In the genomic region with DNA sequence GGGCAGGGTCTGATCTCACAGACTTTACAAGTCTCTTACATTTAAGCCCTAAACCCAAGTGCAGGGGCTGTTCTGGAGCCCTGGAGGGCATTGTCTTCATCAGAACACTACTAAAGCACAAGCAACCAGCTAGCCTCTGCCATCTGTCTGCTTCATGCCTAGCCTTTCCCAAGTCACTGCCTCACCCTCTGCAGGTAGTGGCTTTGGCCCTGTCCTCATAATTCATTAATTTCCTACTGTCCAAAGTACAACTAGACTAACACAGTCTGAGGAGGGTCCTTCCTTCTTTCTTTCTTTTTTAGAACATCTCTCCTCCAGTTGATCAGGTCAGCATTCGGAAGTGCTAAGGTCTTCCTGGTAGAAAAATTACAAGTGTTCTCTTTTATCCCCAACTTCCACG, we compare ENCODE assay signal across 11 mouse cellular contexts. TPM values are rescaled to one million over a fixed set of nuclear protein-coding genes. Genes with fewer than 3 reads are reported as not detected.
DNase-seq lines count a peak whose midpoint lies in the region; ATAC-seq and TF ChIP-seq lines count a peak whose summit lies in the region.
"Had no signal": no experiment of that assay in that cellular context is flagged by ENCODE, and none has a peak within 500 bp of the region (broad histone marks: within the 10 kb centered on the region; RNA-seq: fewer than 3 reads in every experiment).

No protein-coding gene starts in this region.

- H3K9ac ChIP-seq in embryonic facial prominence, embryonic 13.5 days: no peak overlapping the region
- H3K9ac ChIP-seq in midbrain, embryonic 16.5 days (ENCODE audit: low read depth, low read length): no peak overlapping the region

- peaks cover 27% of the 10 kb centered on the region for H3K4me1 ChIP-seq in embryonic facial prominence, embryonic 13.5 days
- peaks cover 16% of the 10 kb centered on the region for H3K4me1 ChIP-seq in embryonic facial prominence, embryonic 10.5 days
- H3K4me1 ChIP-seq in kidney, adult 2 months (ENCODE audit: control insufficient read depth, insufficient read depth, low read length): peaks cover 35% of the 10 kb centered on the region
- peaks cover 11% of the 10 kb centered on the region for H3K4me1 ChIP-seq in midbrain, embryonic 16.5 days (ENCODE audit: control insufficient read depth, insufficient read depth, low read length)

- WGBS in embryonic facial prominence, embryonic 13.5 days: 79% methylated on average over 2 of the region's 2 CpGs
- 92% methylated on average over 2 of the region's 2 CpGs for WGBS in embryonic facial prominence, embryonic 10.5 days
- 42% methylated on average over 2 of the region's 2 CpGs for WGBS in kidney, adult 2 months
- WGBS in midbrain, embryonic 16.5 days: 91% methylated on average over 2 of the region's 2 CpGs

- no peaks in the 10 kb centered on the region for H3K36me3 ChIP-seq in embryonic facial prominence, embryonic 13.5 days
- no peaks in the 10 kb centered on the region for H3K36me3 ChIP-seq in embryonic facial prominence, embryonic 10.5 days (replicated peaks)
- no peaks in the 10 kb centered on the region for H3K36me3 ChIP-seq in kidney, adult 2 months (ENCODE audit: control insufficient read depth, insufficient read depth, low read length)
- H3K36me3 ChIP-seq in midbrain, embryonic 16.5 days (ENCODE audit: control insufficient read depth, insufficient read depth, low read length): no peaks in the 10 kb centered on the region

- peaks cover 38% of the 10 kb centered on the region for H3K27me3 ChIP-seq in embryonic facial prominence, embryonic 13.5 days
- H3K27me3 ChIP-seq in embryonic facial prominence, embryonic 10.5 days (replicated peaks; ENCODE audit: low read depth, poor library complexity, severe bottlenecking): peaks cover 48% of the 10 kb centered on the region
- no peaks in the 10 kb centered on the region for H3K27me3 ChIP-seq in kidney, adult 2 months (replicated peaks; ENCODE audit: control insufficient read depth, insufficient read depth, low read length)
- H3K27me3 ChIP-seq in midbrain, embryonic 16.5 days (ENCODE audit: control insufficient read depth, insufficient read depth, low read depth, low read length): no peaks in the 10 kb centered on the region

- no peak overlapping the region for H3K27ac ChIP-seq in embryonic facial prominence, embryonic 13.5 days
- H3K27ac ChIP-seq in embryonic facial prominence, embryonic 10.5 days (replicated peaks): no peak overlapping the region
- no peak overlapping the region; the same call in 1 of the 2 replicates for H3K27ac ChIP-seq in left cerebral cortex, adult 2 months
- H3K27ac ChIP-seq in kidney, adult 2 months (ENCODE audit: insufficient read depth, low read depth, low read length): peak overlapping the region; percentile 85
- no peak overlapping the region for H3K27ac ChIP-seq in midbrain, embryonic 16.5 days (ENCODE audit: low read length)

- H3K4me2 ChIP-seq in embryonic facial prominence, embryonic 13.5 days: peak overlapping the region; percentile 98
- H3K4me2 ChIP-seq in midbrain, embryonic 16.5 days (ENCODE audit: low read length): peak overlapping the region; percentile 98

- intact Hi-C loops in left cerebral cortex, adult 2 months (cut with DNase I): loop anchor here (5.0 kb wide), 4 partner anchors 55 to 530 kb away; no protein-coding TSS in a partner anchor

- H3K9me3 ChIP-seq in embryonic facial prominence, embryonic 13.5 days: no peaks in the 10 kb centered on the region
- H3K9me3 ChIP-seq in embryonic facial prominence, embryonic 10.5 days: no peaks in the 10 kb centered on the region
- no peaks in the 10 kb centered on the region for H3K9me3 ChIP-seq in midbrain, embryonic 16.5 days (replicated peaks; ENCODE audit: control insufficient read depth, low read length, poor library complexity, severe bottlenecking)

- no peak for TF ChIP-seq CTCF in left cerebral cortex, adult 2 months (IDR thresholded peaks at IDR 0.05)
- no peak for TF ChIP-seq CTCF in kidney, adult 2 months (conservative IDR thresholded peaks at IDR 0.05; ENCODE audit: insufficient read depth, insufficient read length, low read depth, low read length)

- no peak for TF ChIP-seq POLR2A in kidney, adult 2 months (IDR thresholded peaks at IDR 0.05; ENCODE audit: low read depth, low read length)

- DNase-seq in embryonic facial prominence, embryonic 10.5 days (ENCODE audit: low spot score): no peak
- no peak for DNase-seq in left cerebral cortex, adult 2 months (ENCODE audit: extremely low spot score in 1 of 2, low spot score in 2 of 2)
- no peak for DNase-seq in left cerebral cortex, adult 18-20 months (ENCODE audit: low spot score in 2 of 2)
- DNase-seq in kidney, adult 2 months: peak; percentile 80
- DNase-seq: adrenal gland, adult 8-10 months; cerebellum, adult 2 months had no signal

- ATAC-seq in embryonic facial prominence, embryonic 13.5 days (ENCODE audit: insufficient number of reproducible peaks, insufficient read depth, low FRiP score, low TSS enrichment, low read depth): no peak
- no peak for ATAC-seq in midbrain, embryonic 16.5 days
- ATAC-seq in granulocyte monocyte progenitor cell, adult 5-6 weeks (replicated peaks; ENCODE audit: poor library complexity, severe bottlenecking): no peak
- ATAC-seq in frontal cortex, adult (ENCODE audit: low TSS enrichment): no peak

- no peak overlapping the region for H3K4me3 ChIP-seq in embryonic facial prominence, embryonic 13.5 days
- no peak overlapping the region for H3K4me3 ChIP-seq in embryonic facial prominence, embryonic 10.5 days
- H3K4me3 ChIP-seq in left cerebral cortex, adult 2 months: peak overlapping the region; percentile 75
- H3K4me3 ChIP-seq in kidney, adult 2 months (ENCODE audit: insufficient read depth, low read depth, low read length): peak overlapping the region; percentile 9; the same call in 1 of the 2 replicates
- no peak overlapping the region for H3K4me3 ChIP-seq in midbrain, embryonic 16.5 days (ENCODE audit: low read depth, low read length)
- H3K4me3 ChIP-seq: erythroblast, embryonic 14.5 days had no signal

RNA-seq across cellular contexts. Expression of a gene that starts 2.6 kb away (rescaled TPM):
- polyA plus RNA-seq in embryonic facial prominence, embryonic 13.5 days (2015; fragmentation: Nextera tagmentation; extraction: Ambion mirVana): 20.2 and 21.7 TPM in 2 replicates
- polyA plus RNA-seq in embryonic facial prominence, embryonic 10.5 days (2016; fragmentation: Nextera tagmentation; extraction: Ambion mirVana): 8.8 and 9.9 TPM in 2 replicates
- 10 to 100 TPM; 42.0 to 42.3 TPM for total RNA-seq in left cerebral cortex, adult 2 months (2021)
- 10 to 100 TPM; 37.1 to 39.4 TPM for total RNA-seq in left cerebral cortex, adult 18-20 months (2021)
- polyA plus RNA-seq in kidney, adult 2 months (2012; rRNA removed): 34.9 and 38.8 TPM in 2 replicates
- polyA plus RNA-seq in midbrain, embryonic 16.5 days (2015; fragmentation: Nextera tagmentation; extraction: Ambion mirVana): 19.8 and 20.8 TPM in 2 replicates
- not detected in 2 replicates for total RNA-seq in granulocyte monocyte progenitor cell, adult 5-6 weeks (2014; fragmentation: Nextera tagmentation)
- total RNA-seq in granulocyte monocyte progenitor cell, adult 5-6 weeks (2017): 0.09 TPM in 1 of 2 replicates, not detected in the other
- polyA plus RNA-seq: erythroblast, embryonic 14.5 days had no signal

Comparison
In these comparisons a context has a peak if more than half of its experiments do, and no peak if none do; other contexts are left out.
1. H3K4me3 ChIP-seq: peak in left cerebral cortex, adult 2 months (single experiment) and kidney, adult 2 months (single experiment); none in embryonic facial prominence, embryonic 13.5 days (single experiment), embryonic facial prominence, embryonic 10.5 days (single experiment) and midbrain, embryonic 16.5 days (single experiment).